Mouse (Mus musculus) heart, adult 10 weeks (tissue): Measurements from ENCODE around the gene Chn1. TPM values are rescaled to one million over a fixed set of nuclear protein-coding genes. Genes with fewer than 3 reads are reported as not detected.

Experiments
- polyA plus RNA-seq: library from polyadenylated mRNA; stranded (reverse); fragments of 350-450 nt; fragmentation: Illumina TruSeq; extraction: RNeasy Lipid Tissue Mini Kit (QIAGEN cat#74804); gene quantifications from one replicate; pipeline ENCODE4 v1.2.3, GENCODE M21; 2014; ENCODE audit warnings: low read depth, low replicate concordance

Chn1 gene
- polyA plus RNA-seq = 34.9 TPM

DNA sequence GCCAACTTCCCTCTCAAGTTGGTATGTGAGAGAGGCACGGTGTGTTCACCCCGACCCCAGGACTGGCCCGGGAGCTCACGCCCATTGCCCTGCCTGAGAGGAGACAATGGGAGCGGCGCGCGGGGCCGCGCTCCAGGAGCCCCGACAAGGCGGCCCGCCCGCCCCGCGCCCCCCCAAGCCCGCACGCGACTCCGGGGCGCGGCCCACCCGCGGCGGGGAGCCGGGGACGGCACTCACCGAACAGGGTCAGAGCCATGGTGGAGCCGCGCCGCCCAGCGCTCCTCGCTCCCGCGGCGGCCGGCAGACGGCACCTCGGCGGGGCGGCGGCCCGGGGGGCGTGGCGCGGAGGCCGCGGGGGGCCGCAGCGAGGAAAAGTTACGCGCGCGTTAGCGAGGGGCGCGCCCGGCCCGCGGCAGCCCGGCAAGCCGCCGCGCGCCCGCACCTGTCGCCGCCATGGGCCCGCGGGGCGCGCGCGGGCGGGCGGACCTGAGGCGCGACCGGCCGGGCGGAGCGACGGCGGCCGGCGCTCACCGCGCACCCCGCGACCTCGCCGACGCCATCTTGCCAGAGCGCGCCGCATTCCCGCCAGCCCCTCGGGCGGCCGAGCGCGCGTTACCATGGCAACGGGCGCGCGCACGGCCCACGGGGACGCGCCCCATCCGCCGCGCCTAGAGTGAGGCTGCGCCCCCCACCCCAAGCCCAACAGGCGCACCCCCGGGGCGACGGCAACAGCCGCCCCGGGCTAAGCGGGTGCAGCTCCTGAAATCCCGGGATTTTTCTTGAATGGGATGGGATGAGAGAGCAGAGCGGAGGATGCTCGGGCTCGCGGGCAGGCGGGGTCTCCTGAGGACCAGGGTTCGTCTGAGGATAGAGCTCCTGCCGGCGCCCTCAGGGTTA, at the start of gene Chn1:
Gene Chn1, minus strand, starts transcription at position 561 of the 897 bp plus-strand sequence.

GRCm38 (mm10) chr2:73580166-73580565, 195.0 kb downstream of the Chn1 start, which contains the start of gene Chrna1:
Chrna1 (minus strand) TSS chr2:73580338.

Other genes with a start within 250 kb of the Chn1 start
- 9.6 TPM for gene Wipf1, start 245.6 kb downstream of the Chn1 start, polyA plus RNA-seq
- not detected for gene Chrna1, start 195.0 kb downstream of the Chn1 start, polyA plus RNA-seq
- gene Atf2, start 117.3 kb upstream of the Chn1 start, polyA plus RNA-seq = 22.6 TPM
- 3,590 TPM for gene Atp5g3, start 136.0 kb upstream of the Chn1 start, polyA plus RNA-seq